Mouse (Mus musculus) hematopoietic stem cell, adult 5-6 weeks (primary cell): ENCODE results near the gene Gm13691. TPM values are rescaled to one million over a fixed set of nuclear protein-coding genes. Genes with fewer than 3 reads are reported as not detected.
A peak's percentile ranks its signal among the peaks of the same experiment; 100 is the strongest.
"Not testable (repeated sequence)": the region's sequence is repeated elsewhere in the genome, so short reads cannot be mapped to it uniquely, and the experiment has no call there.

Experiments used
- ATAC-seq, 2 experiments: fragments of 125-278 bp in 1 of 2; replicated peaks in 1 of 2; 2 replicates each; pipeline ENCODE4 v1.8.0; 2016 to 2017; ENCODE audit warnings: inconsistent platforms in 2 of 2, mild to moderate bottlenecking in 2 of 2, moderate number of reproducible peaks in 2 of 2, low read depth in 1 of 2, moderate TSS enrichment in 1 of 2; ENCODE audit not compliant: low FRiP score in 2 of 2, poor library complexity in 2 of 2, severe bottlenecking in 2 of 2, insufficient read depth in 1 of 2, low TSS enrichment in 1 of 2
- total RNA-seq: library from RNA; stranded (forward); fragments of 172-1452, 232-1000 nt; gene quantifications from 2 replicates; pipeline ENCODE4 v1.2.3, GENCODE M21; 2017

Gene Gm13691
- total RNA-seq, result not detected in 2 replicates

DNA sequence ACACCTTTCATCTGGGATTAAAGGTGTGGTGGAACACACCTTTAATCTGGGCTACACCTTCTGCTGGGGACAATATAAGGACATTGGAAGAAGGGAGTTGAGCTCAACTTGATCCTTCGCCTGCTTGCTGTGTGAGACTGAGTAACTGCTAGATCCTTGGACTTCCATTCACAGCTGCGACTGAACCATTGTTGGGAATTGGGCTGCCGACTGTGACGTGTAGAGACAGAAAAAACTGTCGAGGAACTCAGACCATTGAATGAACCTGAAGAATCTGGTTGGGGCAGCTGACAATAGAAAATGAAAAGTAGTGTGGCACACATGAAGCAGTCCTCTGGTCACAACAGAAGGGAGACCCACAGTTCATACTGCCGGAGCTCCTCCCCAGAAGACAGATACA lies at the start of gene Gm13691:
Gene Gm13691, plus strand, starts transcription at position 301 of the 400 bp plus-strand sequence.
- not testable (repeated sequence) for ATAC-seq

DNA sequence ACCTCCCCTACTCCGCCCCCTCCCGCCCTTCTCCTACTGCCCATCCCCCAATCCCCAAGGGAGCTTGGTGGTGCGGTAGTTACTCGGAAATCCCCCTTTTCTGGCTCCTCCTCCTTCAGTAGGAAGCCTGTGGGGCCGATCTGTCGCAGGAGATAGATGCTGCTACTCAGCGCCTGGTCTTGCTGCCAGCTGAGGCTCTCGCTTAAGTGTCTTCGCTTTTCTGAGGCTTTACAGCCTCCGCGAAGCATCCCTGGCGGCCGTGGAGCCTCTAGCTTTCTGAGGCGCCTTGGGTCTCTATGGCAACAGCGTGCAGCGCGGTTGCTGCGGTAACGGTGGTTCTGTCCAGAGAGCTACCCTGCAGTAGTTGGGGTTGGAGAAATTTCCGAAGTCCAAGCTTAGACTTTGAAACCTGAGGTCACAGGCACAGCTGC lies 49.4 kb upstream of the Gm13691 start, which contains the start of gene Zswim2:
Gene Zswim2, minus strand, starts transcription at position 298 of the 431 bp plus-strand sequence.
- ATAC-seq, result peak; percentile 93 to 98

DNA sequence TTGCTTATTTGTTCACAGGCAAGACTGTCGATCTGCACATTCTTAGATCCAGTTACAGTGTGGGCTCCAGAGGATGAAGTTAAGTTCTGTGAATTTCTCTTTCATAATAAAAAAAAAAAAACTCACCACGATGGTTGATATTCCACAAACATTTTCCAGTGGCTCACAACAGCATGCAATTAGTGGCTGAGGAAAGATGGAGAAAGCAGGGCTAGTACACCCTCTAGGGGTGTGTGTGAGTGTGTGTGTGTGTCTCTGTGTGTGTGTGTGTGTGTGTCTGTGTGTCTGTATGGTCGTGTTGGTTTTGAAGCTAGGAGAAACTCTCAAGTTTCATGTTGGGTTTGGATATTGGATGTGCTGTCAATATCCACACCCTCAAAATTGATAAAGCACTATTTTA lies 49.0 kb upstream of the Gm13691 start:
- no peak for ATAC-seq

DNA sequence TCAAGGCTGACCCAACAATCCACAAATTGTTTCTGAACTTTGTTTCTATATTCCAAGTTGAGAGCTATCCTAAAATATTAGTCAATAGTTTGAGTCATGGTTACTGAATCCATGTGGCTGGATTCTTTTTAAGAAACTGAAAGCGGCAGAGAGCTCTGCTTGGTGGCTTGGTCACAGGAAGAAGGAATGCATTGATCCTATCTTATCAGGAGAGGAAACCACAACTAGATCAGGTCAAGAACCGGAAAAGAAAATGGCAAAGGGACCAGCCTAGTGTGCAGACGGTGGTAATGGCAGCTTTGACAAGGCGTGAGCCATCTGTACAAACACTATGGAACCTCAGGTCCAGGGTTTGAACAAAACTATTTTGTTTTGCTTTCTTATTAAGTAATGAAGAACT lies 48.6 kb upstream of the Gm13691 start:
- peak in 1 of 2 experiments; percentile 26; a peak in 1 of 4 replicates for ATAC-seq

DNA sequence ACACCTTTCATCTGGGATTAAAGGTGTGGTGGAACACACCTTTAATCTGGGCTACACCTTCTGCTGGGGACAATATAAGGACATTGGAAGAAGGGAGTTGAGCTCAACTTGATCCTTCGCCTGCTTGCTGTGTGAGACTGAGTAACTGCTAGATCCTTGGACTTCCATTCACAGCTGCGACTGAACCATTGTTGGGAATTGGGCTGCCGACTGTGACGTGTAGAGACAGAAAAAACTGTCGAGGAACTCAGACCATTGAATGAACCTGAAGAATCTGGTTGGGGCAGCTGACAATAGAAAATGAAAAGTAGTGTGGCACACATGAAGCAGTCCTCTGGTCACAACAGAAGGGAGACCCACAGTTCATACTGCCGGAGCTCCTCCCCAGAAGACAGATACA lies 35.0 kb upstream of the Gm13691 start, which contains the start of gene Gm13698:
Gene Gm13698, plus strand, starts transcription at position 301 of the 400 bp plus-strand sequence.
- not testable (repeated sequence) for ATAC-seq

DNA sequence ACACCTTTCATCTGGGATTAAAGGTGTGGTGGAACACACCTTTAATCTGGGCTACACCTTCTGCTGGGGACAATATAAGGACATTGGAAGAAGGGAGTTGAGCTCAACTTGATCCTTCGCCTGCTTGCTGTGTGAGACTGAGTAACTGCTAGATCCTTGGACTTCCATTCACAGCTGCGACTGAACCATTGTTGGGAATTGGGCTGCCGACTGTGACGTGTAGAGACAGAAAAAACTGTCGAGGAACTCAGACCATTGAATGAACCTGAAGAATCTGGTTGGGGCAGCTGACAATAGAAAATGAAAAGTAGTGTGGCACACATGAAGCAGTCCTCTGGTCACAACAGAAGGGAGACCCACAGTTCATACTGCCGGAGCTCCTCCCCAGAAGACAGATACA lies 29.1 kb upstream of the Gm13691 start, which contains the start of gene Gm13693:
Gene Gm13693, plus strand, starts transcription at position 301 of the 400 bp plus-strand sequence.
- ATAC-seq, result not testable (repeated sequence)

DNA sequence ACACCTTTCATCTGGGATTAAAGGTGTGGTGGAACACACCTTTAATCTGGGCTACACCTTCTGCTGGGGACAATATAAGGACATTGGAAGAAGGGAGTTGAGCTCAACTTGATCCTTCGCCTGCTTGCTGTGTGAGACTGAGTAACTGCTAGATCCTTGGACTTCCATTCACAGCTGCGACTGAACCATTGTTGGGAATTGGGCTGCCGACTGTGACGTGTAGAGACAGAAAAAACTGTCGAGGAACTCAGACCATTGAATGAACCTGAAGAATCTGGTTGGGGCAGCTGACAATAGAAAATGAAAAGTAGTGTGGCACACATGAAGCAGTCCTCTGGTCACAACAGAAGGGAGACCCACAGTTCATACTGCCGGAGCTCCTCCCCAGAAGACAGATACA lies 23.3 kb upstream of the Gm13691 start, which contains the start of gene Gm13695:
Gene Gm13695, plus strand, starts transcription at position 301 of the 400 bp plus-strand sequence.
- not testable (repeated sequence) for ATAC-seq

DNA sequence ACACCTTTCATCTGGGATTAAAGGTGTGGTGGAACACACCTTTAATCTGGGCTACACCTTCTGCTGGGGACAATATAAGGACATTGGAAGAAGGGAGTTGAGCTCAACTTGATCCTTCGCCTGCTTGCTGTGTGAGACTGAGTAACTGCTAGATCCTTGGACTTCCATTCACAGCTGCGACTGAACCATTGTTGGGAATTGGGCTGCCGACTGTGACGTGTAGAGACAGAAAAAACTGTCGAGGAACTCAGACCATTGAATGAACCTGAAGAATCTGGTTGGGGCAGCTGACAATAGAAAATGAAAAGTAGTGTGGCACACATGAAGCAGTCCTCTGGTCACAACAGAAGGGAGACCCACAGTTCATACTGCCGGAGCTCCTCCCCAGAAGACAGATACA lies 17.5 kb upstream of the Gm13691 start, which contains the start of gene Gm13696:
Gene Gm13696, plus strand, starts transcription at position 301 of the 400 bp plus-strand sequence.
- ATAC-seq, result not testable (repeated sequence)

DNA sequence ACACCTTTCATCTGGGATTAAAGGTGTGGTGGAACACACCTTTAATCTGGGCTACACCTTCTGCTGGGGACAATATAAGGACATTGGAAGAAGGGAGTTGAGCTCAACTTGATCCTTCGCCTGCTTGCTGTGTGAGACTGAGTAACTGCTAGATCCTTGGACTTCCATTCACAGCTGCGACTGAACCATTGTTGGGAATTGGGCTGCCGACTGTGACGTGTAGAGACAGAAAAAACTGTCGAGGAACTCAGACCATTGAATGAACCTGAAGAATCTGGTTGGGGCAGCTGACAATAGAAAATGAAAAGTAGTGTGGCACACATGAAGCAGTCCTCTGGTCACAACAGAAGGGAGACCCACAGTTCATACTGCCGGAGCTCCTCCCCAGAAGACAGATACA lies 11.7 kb upstream of the Gm13691 start, which contains the start of gene Gm13694:
Gene Gm13694, plus strand, starts transcription at position 301 of the 400 bp plus-strand sequence.
- ATAC-seq, result not testable (repeated sequence)

DNA sequence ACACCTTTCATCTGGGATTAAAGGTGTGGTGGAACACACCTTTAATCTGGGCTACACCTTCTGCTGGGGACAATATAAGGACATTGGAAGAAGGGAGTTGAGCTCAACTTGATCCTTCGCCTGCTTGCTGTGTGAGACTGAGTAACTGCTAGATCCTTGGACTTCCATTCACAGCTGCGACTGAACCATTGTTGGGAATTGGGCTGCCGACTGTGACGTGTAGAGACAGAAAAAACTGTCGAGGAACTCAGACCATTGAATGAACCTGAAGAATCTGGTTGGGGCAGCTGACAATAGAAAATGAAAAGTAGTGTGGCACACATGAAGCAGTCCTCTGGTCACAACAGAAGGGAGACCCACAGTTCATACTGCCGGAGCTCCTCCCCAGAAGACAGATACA lies 5.9 kb upstream of the Gm13691 start, which contains the start of gene Gm13697:
Gene Gm13697, plus strand, starts transcription at position 301 of the 400 bp plus-strand sequence.
- ATAC-seq, result not testable (repeated sequence)

DNA sequence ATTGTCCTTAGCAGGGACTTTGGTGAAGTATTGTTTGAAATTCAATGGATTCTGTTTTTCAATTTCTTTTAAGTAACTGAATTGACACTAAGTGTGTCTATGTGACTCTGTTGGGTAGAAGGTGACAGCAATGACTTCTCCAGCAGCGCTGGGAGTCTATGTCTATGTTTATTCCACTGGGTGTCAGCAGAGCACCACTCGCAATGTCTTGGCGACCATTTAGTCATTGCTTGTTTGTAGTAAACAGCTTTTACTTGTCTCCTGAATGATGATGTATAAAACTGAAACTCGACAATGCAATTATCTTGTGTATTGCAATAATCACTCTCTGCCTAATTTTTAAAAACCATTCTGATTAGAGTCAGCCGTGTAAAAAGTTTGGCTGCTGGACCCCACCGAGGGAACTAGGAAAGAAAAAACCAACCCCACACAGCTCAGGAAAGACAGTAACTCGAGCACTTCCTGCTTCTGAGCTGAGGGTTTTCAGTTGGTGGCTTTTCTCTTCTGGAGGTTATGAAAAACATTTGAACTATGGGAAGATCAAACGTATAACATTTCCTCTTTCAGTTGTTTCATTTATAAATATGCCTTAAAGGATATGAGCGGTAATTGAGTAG lies 3.4 kb downstream of the Gm13691 start:
- ATAC-seq, result peak; percentile 96 to 99

DNA sequence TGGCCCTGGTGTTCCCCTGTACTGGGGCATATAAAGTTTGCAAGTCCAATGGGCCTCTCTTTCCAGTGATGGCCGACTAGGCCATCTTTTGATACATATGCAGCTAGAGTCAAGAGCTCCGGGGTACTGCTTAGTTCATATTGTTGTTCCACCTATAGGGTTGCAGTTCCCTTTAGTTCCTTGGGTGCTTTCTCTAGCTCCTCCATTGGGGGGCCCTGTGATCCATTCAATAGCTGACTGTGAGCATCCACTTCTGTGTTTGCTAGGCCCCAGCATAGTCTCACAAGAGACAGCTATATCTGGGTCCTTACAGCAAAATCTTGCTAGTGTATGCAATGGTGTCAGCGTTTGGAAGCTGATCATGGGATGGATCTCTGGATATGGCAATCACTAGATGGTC lies 4.2 kb downstream of the Gm13691 start:
- not testable (repeated sequence) for ATAC-seq

DNA sequence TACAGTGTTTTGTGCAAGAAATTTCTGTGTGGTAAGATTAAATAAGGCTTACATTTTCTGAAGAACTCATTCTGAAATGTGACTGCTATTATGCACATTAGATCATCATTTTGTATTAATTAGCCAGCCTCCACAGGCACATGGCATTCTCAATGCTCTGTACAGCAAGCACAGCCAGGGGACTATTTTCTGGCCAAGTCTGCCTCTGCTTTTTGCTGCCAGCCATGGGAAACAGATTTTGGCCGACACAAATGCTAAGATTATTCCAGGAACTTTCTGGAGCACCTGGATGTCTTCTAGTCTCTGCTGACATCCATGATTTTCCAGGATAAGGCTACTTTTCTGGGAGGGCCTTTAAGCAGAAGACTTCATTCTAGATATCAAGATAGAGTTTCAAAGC lies 18.6 kb downstream of the Gm13691 start:
- ATAC-seq, result no peak

DNA sequence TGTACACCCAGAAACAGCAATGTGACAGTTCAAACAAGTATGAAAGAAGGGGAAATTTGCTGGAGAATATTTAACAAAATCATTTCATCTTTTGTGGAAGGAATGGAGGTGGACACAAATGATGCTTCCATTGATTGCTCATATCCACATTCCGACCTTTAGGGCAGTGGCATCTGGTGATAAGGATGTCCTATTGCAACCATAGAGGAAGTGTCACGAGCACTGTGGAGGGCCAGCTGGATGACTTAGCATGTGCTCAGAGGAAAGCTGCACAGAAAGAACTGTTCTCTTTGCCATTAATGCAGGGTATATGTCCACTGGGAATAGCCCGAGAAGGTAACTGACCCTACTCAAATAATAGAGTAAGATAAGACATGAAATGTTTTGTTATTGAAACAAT lies 19.5 kb downstream of the Gm13691 start:
- ATAC-seq, result peak; percentile 69 to 76; a peak in 3 of 4 replicates

DNA sequence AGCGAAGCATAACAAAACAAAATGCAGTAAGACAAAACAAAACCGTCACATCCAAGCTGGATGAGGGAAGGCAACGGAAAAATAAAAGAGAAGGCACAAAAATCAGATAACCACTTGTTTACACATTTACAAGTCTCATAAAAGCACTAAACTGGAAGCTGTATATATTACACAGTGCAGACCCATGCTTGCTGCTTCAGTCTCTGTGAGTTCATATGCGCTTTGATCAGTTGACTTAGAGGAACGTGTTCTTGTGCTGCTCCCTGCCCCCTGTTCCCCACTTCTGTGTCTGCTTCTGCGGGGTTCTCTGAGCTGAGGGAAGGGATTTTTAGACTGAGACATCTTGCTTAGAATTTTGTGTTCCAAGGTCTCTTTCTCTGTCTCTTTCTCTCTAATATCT lies 24.2 kb downstream of the Gm13691 start:
- no peak for ATAC-seq

DNA sequence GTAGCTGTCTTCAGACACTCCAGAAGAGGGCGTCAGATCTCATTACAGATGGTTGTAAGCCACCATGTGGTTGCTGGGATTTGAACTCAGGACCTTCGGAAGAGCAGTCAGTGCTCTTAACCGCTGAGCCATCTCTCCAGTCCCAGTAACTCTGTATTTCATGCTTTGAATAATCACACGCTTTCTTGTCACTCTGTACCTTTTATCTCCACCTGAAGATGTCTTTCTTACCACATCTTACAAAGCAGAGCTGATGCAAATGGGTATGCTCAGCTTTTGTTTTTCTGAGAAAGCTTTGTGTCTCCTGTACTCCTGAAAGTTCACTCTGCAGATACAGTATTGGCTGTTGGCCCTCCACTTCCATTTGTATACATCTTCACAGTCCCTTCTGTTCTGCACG lies 25.9 kb downstream of the Gm13691 start:
- ATAC-seq, result not testable (repeated sequence)

DNA sequence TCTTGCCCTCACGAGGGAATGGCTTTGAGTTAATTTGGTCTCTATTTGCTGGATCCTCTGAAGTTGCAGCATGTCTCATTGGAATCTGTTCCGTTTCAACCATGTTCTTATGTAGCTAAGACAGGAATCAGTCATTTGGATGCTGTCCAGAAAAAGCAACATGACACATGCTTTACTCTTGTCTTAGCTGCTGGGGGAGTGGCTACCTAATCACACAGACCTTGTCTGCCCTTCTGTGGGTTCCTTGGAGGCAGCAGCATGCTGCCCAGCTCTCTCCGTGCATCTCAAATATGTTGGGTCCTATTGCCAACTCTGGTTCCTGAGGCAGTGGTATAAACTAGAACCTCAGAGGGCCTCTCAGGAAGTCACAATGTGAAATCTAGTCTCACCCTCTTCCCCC lies 28.0 kb downstream of the Gm13691 start:
- ATAC-seq, result peak; percentile 33 to 49; a peak in 3 of 4 replicates

DNA sequence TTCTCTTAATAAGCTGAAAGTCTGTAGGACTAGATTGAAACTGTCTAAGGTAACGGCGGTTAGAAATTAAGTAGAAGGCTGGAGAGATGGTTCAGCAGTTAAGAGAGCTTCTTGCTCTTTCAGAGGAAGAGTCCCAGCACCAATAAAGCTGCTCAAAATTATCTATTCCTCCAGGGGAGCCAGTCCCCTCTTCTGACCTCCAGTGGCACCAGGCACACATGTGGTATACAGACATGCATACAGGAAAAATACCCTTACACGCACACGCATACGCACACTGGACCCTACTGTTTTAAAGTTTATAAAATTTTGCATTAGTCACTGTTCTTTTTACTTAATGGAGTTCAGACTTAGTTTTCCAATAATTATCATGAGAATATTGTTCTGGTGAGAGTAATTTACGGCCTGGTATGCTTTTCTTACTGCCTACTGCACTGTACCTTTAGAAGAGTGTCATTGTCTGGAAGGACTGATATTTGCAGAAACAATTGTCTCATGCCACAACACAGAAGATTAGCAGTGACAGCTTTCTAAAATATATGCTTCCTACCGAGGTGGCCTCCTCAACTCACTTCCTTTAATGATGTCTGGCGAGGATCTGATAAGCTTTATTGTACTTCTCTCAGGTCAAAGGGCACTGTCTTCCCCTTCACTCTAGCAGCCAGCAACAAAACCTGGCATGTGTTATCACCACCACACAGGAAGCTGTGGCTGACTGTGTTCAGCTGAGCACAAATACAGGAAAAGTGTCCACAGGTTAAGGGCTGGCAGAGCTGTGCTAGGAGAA lies 29.4 kb downstream of the Gm13691 start:
- peak; percentile 90 to 93 for ATAC-seq
